Mouse (Mus musculus): ENCODE measurements around the gene Gemin6. TPM values are rescaled to one million over a fixed set of nuclear protein-coding genes. Genes with fewer than 3 reads are reported as not detected.

Gemin6 gene
- total RNA-seq (2012; rRNA removed) (25.3 and 31.6 TPM in 2 replicates), polyA plus RNA-seq (2012; ENCODE audit: insufficient read depth in 1 of 2, insufficient read length in 2 of 2, low read depth in 1 of 2, low replicate concordance in 2 of 2, missing spikeins in 1 of 2) (10 to 100 TPM in 1 of 2 experiments, not detected in 1; 19.6 TPM)

- Histone ChIP-seq H3K27me3 (ENCODE audit: control insufficient read depth in 1 of 2, insufficient read depth in 2 of 2, low read length in 2 of 2) (no peaks in the 10 kb centered on the region), H3K4me1 (ENCODE audit: control insufficient read depth in 1 of 2, insufficient read depth in 2 of 2, low read length in 2 of 2) (peaks cover 9 to 20% of the 10 kb centered on the region in 2 experiments), H3K9ac (ENCODE audit: control insufficient read depth, low read depth, low read length, poor library complexity, severe bottlenecking) (peak within 1 kb of the TSS; percentile 89), H3K9me3 (replicated peaks; ENCODE audit: insufficient read depth, low read length) (no peaks in the 10 kb centered on the region), H3K36me3 (ENCODE audit: control insufficient read depth in 1 of 2, insufficient read depth in 2 of 2, low read length in 2 of 2) (peaks cover 0 to 24% of the 10 kb centered on the region in 2 experiments; a peak in 2 of 4 replicates), H3K79me2 (ENCODE audit: control insufficient read depth, insufficient read depth, low read length, poor library complexity) (no peaks in the 10 kb centered on the region), H3K4me3 (ENCODE audit: control insufficient read depth in 1 of 2, insufficient read depth in 1 of 2, low read depth in 2 of 2, low read length in 2 of 2) (peak within 1 kb of the TSS; percentile 78 to 80), H3K27ac (ENCODE audit: control insufficient read depth, low read depth, low read length) (peak within 1 kb of the TSS; percentile 97)
- DNase-seq (ENCODE audit: low read depth, low spot score): peak; percentile 96
- TF ChIP-seq RAD21 (IDR thresholded peaks at IDR 0.05; ENCODE audit: low read depth, low read length) (no peak), KAT2A (conservative IDR thresholded peaks at IDR 0.05; ENCODE audit: low read depth, low read length) (peak; percentile 91), POLR2A (IDR thresholded peaks at IDR 0.05; ENCODE audit: control insufficient read depth in 1 of 2, insufficient read depth in 1 of 2, low read depth in 1 of 2, low read length in 2 of 2, poor library complexity in 1 of 2) (peak; percentile 92 to 99), MAFK (IDR thresholded peaks at IDR 0.05; ENCODE audit: borderline replicate concordance, low read depth, low read length) (no peak), EP300 (IDR thresholded peaks at IDR 0.05; ENCODE audit: low read depth in 1 of 2, low read length in 2 of 2) (peak; percentile 11 to 14; a peak in 1 of 4 replicates), ZC3H11A (IDR thresholded peaks at IDR 0.05; ENCODE audit: low read depth, low read length) (no peak), USF1 (IDR thresholded peaks at IDR 0.05; ENCODE audit: low read depth, low read length) (no peak), CHD1 (IDR thresholded peaks at IDR 0.05; ENCODE audit: low read depth, low read length) (no peak), HCFC1 (IDR thresholded peaks at IDR 0.05; ENCODE audit: low read depth, low read length) (peak; percentile 98), SIN3A (IDR thresholded peaks at IDR 0.05; ENCODE audit: low read length) (peak; percentile 90), GABPA (IDR thresholded peaks at IDR 0.05; ENCODE audit: low read depth, low read length) (no peak), JUND (IDR thresholded peaks at IDR 0.05; ENCODE audit: low read depth, low read length) (no peak), CTCF (IDR thresholded peaks at IDR 0.05 in 2 of 3, conservative IDR thresholded peaks at IDR 0.05 in 1 of 3; ENCODE audit: control insufficient read depth in 1 of 3, insufficient read depth in 1 of 3, low read depth in 2 of 3, low read length in 3 of 3, poor library complexity in 1 of 3, severe bottlenecking in 1 of 3) (no peak), BHLHE40 (IDR thresholded peaks at IDR 0.05; ENCODE audit: borderline replicate concordance, low read depth, low read length) (no peak), MEF2A (IDR thresholded peaks at IDR 0.05; ENCODE audit: extremely low read depth, insufficient replicate concordance, low read depth, low read length, poor library complexity, severe bottlenecking) (no peak), MXI1 (IDR thresholded peaks at IDR 0.05; ENCODE audit: low read depth, low read length) (peak; percentile 89), MYB (IDR thresholded peaks at IDR 0.05; ENCODE audit: low read depth, low read length) (no peak), E2F4 (IDR thresholded peaks at IDR 0.05; ENCODE audit: borderline replicate concordance, low read depth, low read length) (no peak), TCF12 (IDR thresholded peaks at IDR 0.05; ENCODE audit: low read depth, low read length) (no peak), MYC (IDR thresholded peaks at IDR 0.05; ENCODE audit: low read depth, low read length) (peak; percentile 91), GATA1 (IDR thresholded peaks at IDR 0.05; ENCODE audit: low read depth, low read length) (0 out of 2 replicates have a peak, but pooled peaks have one; percentile 25), SMC3 (IDR thresholded peaks at IDR 0.05; ENCODE audit: low read depth, low read length) (no peak), MAX (IDR thresholded peaks at IDR 0.05; ENCODE audit: low read length) (peak; percentile 22), POLR2AphosphoS5 (IDR thresholded peaks at IDR 0.05; ENCODE audit: borderline replicate concordance, low read depth, low read length) (no peak), ETS1 (IDR thresholded peaks at IDR 0.05; ENCODE audit: low read depth, low read length) (no peak; the same call in 1 of the 2 replicates), USF2 (IDR thresholded peaks at IDR 0.05; ENCODE audit: borderline replicate concordance in 1 of 2, insufficient read depth in 1 of 2, low read depth in 1 of 2, low read length in 2 of 2) (no peak), TBP (IDR thresholded peaks at IDR 0.05; ENCODE audit: low read depth, low read length) (peak; percentile 80), CHD2 (IDR thresholded peaks at IDR 0.05; ENCODE audit: low read length) (no peak), ELF1 (IDR thresholded peaks at IDR 0.05; ENCODE audit: low read depth, low read length) (no peak), MAZ (IDR thresholded peaks at IDR 0.05; ENCODE audit: low read depth, low read length) (no peak), RCOR1 (IDR thresholded peaks at IDR 0.05; ENCODE audit: low read depth, low read length) (peak; percentile 76), ZMIZ1 (IDR thresholded peaks at IDR 0.05; ENCODE audit: low read depth, low read length) (peak; percentile 70; the same call in 1 of the 2 replicates), POLR2AphosphoS2 (IDR thresholded peaks at IDR 0.05; ENCODE audit: low read length) (peak; percentile 90), TAL1 (IDR thresholded peaks at IDR 0.05; ENCODE audit: low read length) (no peak), ZKSCAN1 (IDR thresholded peaks at IDR 0.05; ENCODE audit: low read depth, low read length) (no peak), ZNF384 (IDR thresholded peaks at IDR 0.05; ENCODE audit: low read depth, low read length) (peak; percentile 45; the same call in 1 of the 2 replicates)
These were observed at the start of gene Gemin6 for GRCm38 (mm10) chr17:80224326-80225116. Gemin6 (plus strand) TSS chr17:80224441.
